Mouse (Mus musculus): ENCODE results near the gene Ccno.
"Not testable (repeated sequence)": the region's sequence is repeated elsewhere in the genome, so short reads cannot be mapped to it uniquely, and the experiment has no call there.

The Ccno gene

GRCm38 (mm10) chr13:113000576-113001318 lies 13.1 kb downstream of the Ccno start:
- peak in 1 of 2 experiments; percentile 27 for DNase-seq

GRCm38 (mm10) chr13:113012683-113013082 lies 25.1 kb downstream of the Ccno start:
- DNase-seq, result no peak

GRCm38 (mm10) chr13:113013174-113013953 lies 25.8 kb downstream of the Ccno start:
- not testable (repeated sequence) for DNase-seq

GRCm38 (mm10) chr13:113021521-113021920 lies 33.9 kb downstream of the Ccno start:
- DNase-seq, result no peak

GRCm38 (mm10) chr13:113022467-113022866 lies 34.9 kb downstream of the Ccno start:
- no peak for DNase-seq

GRCm38 (mm10) chr13:113023274-113024143 lies 35.9 kb downstream of the Ccno start:
- no peak for DNase-seq

GRCm38 (mm10) chr13:113031351-113031750 lies 43.7 kb downstream of the Ccno start:
- no peak for DNase-seq

GRCm38 (mm10) chr13:113031792-113032571 lies 44.4 kb downstream of the Ccno start:
- DNase-seq, result peak; percentile 43 to 58

- no peak for DNase-seq
Observed at GRCm38 (mm10) chr13:113032831-113033230, 45.2 kb downstream of the Ccno start.

GRCm38 (mm10) chr13:113034271-113034886 lies 46.8 kb downstream of the Ccno start:
- no peak for DNase-seq

GRCm38 (mm10) chr13:113034950-113035421 lies 47.4 kb downstream of the Ccno start, which contains the start of gene Cdc20b:
Cdc20b (plus strand) TSS chr13:113035111.
- DNase-seq, result peak; percentile 57 to 70

- DNase-seq, result peak; percentile 64 to 78
Observed at GRCm38 (mm10) chr13:113035852-113036251, 48.2 kb downstream of the Ccno start.
